Mouse (Mus musculus) heart, embryonic 14.5 days (tissue): Measurements from ENCODE around the gene Hoxa13. TPM values are rescaled to one million over a fixed set of nuclear protein-coding genes. Genes with fewer than 3 reads are reported as not detected.

Experiments
- ATAC-seq: fragments of 200-750 bp; cut with Nextera tagmentation; 2 replicates; pipeline ENCODE4 v1.8.0; 2017; ENCODE audit warnings: low read depth, moderate TSS enrichment; ENCODE audit not compliant: insufficient number of reproducible peaks, insufficient read depth, low FRiP score
- H3K27ac ChIP-seq, 2 experiments: fragments of 200-500 bp in 1 of 2; fragments of 300-500 bp in 1 of 2; sonication (generic) in 1 of 2; replicated peaks in 1 of 2; 2 replicates each; pipeline ENCODE4 v1.5.1; 2012 to 2014; ENCODE audit warnings: low read depth in 2 of 2, low read length in 2 of 2, control low read depth in 1 of 2, mild to moderate bottlenecking in 1 of 2, mixed read lengths in 1 of 2; ENCODE audit not compliant: control insufficient read depth in 1 of 2, insufficient read depth in 1 of 2
- H3K27me3 ChIP-seq: fragments of 300-500 bp; sonication (generic); 2 replicates; pipeline ENCODE4 v1.6.1; 2014; ENCODE audit warnings: mild to moderate bottlenecking, low read length, control low read depth; ENCODE audit not compliant: control insufficient read depth, insufficient read depth
- H3K36me3 ChIP-seq: fragments of 300-500 bp; sonication (generic); 2 replicates; pipeline ENCODE4 v1.6.1; 2014; ENCODE audit warnings: mild to moderate bottlenecking, control low read depth, low read length, mixed read lengths; ENCODE audit not compliant: control insufficient read depth, insufficient read depth
- H3K4me1 ChIP-seq, 2 experiments: fragments of 200-500 bp in 1 of 2; fragments of 300-500 bp in 1 of 2; sonication (generic) in 1 of 2; 2 replicates each; pipeline ENCODE4 v1.6.1; 2012 to 2014; ENCODE audit warnings: low read length in 2 of 2, control low read depth in 1 of 2, mixed read lengths in 1 of 2; ENCODE audit not compliant: control insufficient read depth in 2 of 2, insufficient read depth in 2 of 2
- H3K4me2 ChIP-seq: fragments of 300-500 bp; sonication (generic); 2 replicates; pipeline ENCODE4 v1.6.1; 2014; ENCODE audit warnings: mild to moderate bottlenecking, low read length
- H3K4me3 ChIP-seq, 2 experiments: fragments of 200-500 bp in 1 of 2; fragments of 300-500 bp in 1 of 2; sonication (generic) in 1 of 2; 2 replicates each; pipeline ENCODE4 v1.5.1; 2012 to 2014; ENCODE audit warnings: low read length in 2 of 2, mild to moderate bottlenecking in 2 of 2, control low read depth in 1 of 2, low read depth in 1 of 2, moderate library complexity in 1 of 2; ENCODE audit not compliant: control insufficient read depth in 1 of 2, insufficient read depth in 1 of 2
- H3K9ac ChIP-seq: fragments of 300-500 bp; sonication (generic); 2 replicates; pipeline ENCODE4 v1.6.1; 2014; ENCODE audit warnings: mild to moderate bottlenecking, low read length
- H3K9me3 ChIP-seq: fragments of 300-500 bp; sonication (generic); 2 replicates; pipeline ENCODE4 v1.6.1; 2016; ENCODE audit warnings: low read length, control low read depth; ENCODE audit not compliant: control insufficient read depth
- WGBS: fragments of 180-500 bp; shearing (Covaris S2); extraction: QIAGEN DNeasy Blood & Tissue Kit; methylation state at CpG from one replicate; pipeline ENCODE4 v1.1.7; 2014; 5-methylcytosine and 5-hydroxymethylcytosine counted together
- polyA plus RNA-seq: library from polyadenylated mRNA; unstranded; fragments of >200 nt; fragmentation: Nextera tagmentation; extraction: Ambion mirVana; gene quantifications from 2 replicates; pipeline ENCODE4 v1.2.1, GENCODE M21; 2014

Gene Hoxa13
- polyA plus RNA-seq, 1 experiment from 2014 or later, result not detected

DNA sequence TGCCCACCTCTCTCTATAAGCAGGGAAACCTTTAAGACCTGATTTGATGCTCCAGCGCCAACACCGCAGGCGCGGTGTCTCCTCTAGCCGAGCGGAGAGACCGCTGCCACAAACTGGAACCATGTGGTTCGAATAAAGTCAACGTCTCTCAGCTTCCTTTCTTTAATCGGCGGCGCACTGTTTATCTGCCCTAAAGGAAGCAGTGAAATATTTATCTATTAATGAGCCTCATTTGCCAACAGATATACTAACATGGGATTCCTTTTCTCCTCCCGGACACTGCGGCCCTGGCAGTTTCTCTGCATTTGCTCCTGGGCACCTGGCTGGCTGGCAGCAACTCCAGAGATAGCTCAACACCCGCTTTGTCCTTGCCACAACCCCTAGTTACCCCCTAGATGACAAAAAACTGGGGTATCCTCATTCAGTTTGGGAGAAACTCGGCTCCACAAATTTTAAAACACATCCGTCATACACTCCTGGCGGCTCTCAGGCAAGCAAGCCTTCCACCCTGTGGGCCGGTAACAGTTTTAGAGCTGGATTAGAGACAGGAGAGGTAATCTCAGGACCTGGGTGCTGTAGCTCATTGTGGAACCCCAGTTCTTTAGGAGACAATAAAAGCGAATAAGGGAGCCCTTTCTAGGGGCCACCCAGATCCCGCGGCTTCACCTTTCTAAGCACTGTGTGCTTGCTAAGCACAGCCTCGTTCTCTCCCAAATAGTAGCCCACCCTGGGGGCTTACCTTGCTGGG lies 42.6 kb downstream of the Hoxa13 start:
- no peak for ATAC-seq
- no peak overlapping the region for H3K9ac ChIP-seq
- H3K4me3 ChIP-seq, result peak overlapping the region in 1 of 2 experiments; percentile 24; a peak in 1 of 4 replicates
- peaks cover 2 to 17% of the 10 kb centered on the region in 2 experiments; a peak in 1 of 4 replicates for H3K4me1 ChIP-seq
- no peaks in the 10 kb centered on the region for H3K36me3 ChIP-seq
- 0 out of 2 replicates have a peak overlapping the region, but pooled peaks have one; percentile 45 for H3K4me2 ChIP-seq
- H3K27ac ChIP-seq, result no peak overlapping the region
- peaks cover 100% of the 10 kb centered on the region for H3K27me3 ChIP-seq
- WGBS, result 5% methylated on average over 23 of the region's 23 CpGs
- no peaks in the 10 kb centered on the region for H3K9me3 ChIP-seq

- no peak for ATAC-seq
- Histone ChIP-seq H3K9me3 (no peaks in the 10 kb centered on the region), H3K27me3 (peaks cover 100% of the 10 kb centered on the region), H3K9ac (no peak overlapping the region), H3K36me3 (no peaks in the 10 kb centered on the region), H3K4me1 (peaks cover 2 to 20% of the 10 kb centered on the region in 2 experiments; a peak in 1 of 4 replicates), H3K4me3 (peak overlapping the region; percentile 4 to 24; a peak in 3 of 4 replicates), H3K4me2 (peak overlapping the region; percentile 45), H3K27ac (no peak overlapping the region)
- under 1% methylated on average over 25 of the region's 25 CpGs for WGBS
Measured at GRCm38 (mm10) chr6:52217459-52217768, 43.3 kb downstream of the Hoxa13 start.

- ATAC-seq, result no peak
- 3% methylated on average over 60 of the region's 60 CpGs for WGBS
- peak overlapping the region; percentile 4 to 24; a peak in 3 of 4 replicates for H3K4me3 ChIP-seq
- no peak overlapping the region for H3K9ac ChIP-seq
- peak overlapping the region; percentile 45 for H3K4me2 ChIP-seq
- peaks cover 100% of the 10 kb centered on the region for H3K27me3 ChIP-seq
- H3K9me3 ChIP-seq, result no peaks in the 10 kb centered on the region
- H3K36me3 ChIP-seq, result no peaks in the 10 kb centered on the region
- no peak overlapping the region for H3K27ac ChIP-seq
- H3K4me1 ChIP-seq, result peaks cover 2 to 19% of the 10 kb centered on the region in 2 experiments; a peak in 1 of 4 replicates
Measured at GRCm38 (mm10) chr6:52216691-52217458, 43.8 kb downstream of the Hoxa13 start.

DNA sequence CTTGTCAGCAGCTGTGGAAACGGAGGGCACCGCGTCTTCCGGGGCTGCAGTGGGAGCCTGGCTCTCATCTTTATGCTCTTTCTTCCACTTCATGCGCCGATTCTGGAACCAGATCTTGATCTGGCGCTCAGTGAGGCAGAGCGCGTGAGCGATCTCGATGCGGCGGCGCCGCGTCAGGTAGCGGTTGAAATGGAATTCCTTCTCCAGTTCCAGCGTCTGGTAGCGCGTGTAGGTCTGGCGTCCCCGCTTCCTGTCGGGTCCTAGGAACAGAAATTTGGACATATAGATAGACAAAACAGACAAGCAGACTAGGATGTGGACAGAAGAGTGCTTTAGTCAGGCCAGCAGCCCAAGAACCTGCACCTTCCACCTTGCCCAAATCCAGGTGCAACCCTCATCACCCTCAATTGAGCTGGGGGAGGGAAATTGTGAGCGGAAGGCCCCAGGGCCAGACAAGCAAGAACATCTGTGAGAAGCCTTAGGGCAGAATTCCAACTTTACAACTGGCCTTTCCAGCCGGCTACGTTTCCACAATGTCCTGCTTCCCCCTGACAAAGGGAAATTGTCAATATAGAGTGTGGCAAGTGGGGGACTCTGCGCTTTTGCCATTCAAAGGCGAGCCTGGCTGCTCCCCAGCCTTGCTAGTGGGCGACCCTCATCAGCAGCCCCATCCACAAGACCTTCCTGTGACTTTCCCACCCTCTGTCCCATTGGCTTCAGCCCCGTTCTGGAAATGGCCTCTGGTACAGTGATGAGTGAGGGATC lies 44.7 kb downstream of the Hoxa13 start:
- ATAC-seq, result no peak
- H3K27me3 ChIP-seq, result peaks cover 100% of the 10 kb centered on the region
- H3K4me1 ChIP-seq, result peaks cover 3 to 14% of the 10 kb centered on the region in 2 experiments; a peak in 2 of 4 replicates
- H3K9ac ChIP-seq, result no peak overlapping the region
- H3K9me3 ChIP-seq, result no peaks in the 10 kb centered on the region
- H3K36me3 ChIP-seq, result no peaks in the 10 kb centered on the region
- 1% methylated on average over 30 of the region's 30 CpGs for whole genome bisulfite sequencing
- H3K4me2 ChIP-seq, result no peak overlapping the region
- H3K4me3 ChIP-seq, result no peak overlapping the region
- no peak overlapping the region for H3K27ac ChIP-seq

- Histone ChIP-seq H3K4me1 (peaks cover 3 to 14% of the 10 kb centered on the region in 2 experiments; a peak in 2 of 4 replicates), H3K27me3 (peaks cover 100% of the 10 kb centered on the region), H3K9me3 (no peaks in the 10 kb centered on the region), H3K9ac (no peak overlapping the region), H3K4me3 (no peak overlapping the region), H3K27ac (no peak overlapping the region), H3K4me2 (no peak overlapping the region), H3K36me3 (no peaks in the 10 kb centered on the region)
- no peak for ATAC-seq
- WGBS, result 13% methylated on average over 3 of the region's 3 CpGs
Measured at GRCm38 (mm10) chr6:52215070-52215469, 45.6 kb downstream of the Hoxa13 start.

GRCm38 (mm10) chr6:52214271-52214670 lies 46.4 kb downstream of the Hoxa13 start:
- Histone ChIP-seq H3K27me3 (peaks cover 100% of the 10 kb centered on the region), H3K4me1 (peaks cover 3 to 14% of the 10 kb centered on the region in 2 experiments; a peak in 2 of 4 replicates), H3K36me3 (no peaks in the 10 kb centered on the region), H3K27ac (no peak overlapping the region), H3K9ac (no peak overlapping the region), H3K9me3 (no peaks in the 10 kb centered on the region), H3K4me2 (no peak overlapping the region), H3K4me3 (no peak overlapping the region)
- no peak for ATAC-seq
- WGBS, result 11% methylated on average over 5 of the region's 5 CpGs
